Mouse (Mus musculus): ENCODE results near the gene Stat5a. TPM values are rescaled to one million over a fixed set of nuclear protein-coding genes. Genes with fewer than 3 reads are reported as not detected.

Gene Stat5a
- polyA plus RNA-seq, 2 experiments, result 7.2 to 7.8 TPM

GRCm38 (mm10) chr11:100879321-100880078 is 20.3 kb downstream of the Stat5a start:
- no peak overlapping the region; the same call in 1 of the 2 replicates for H3K27ac ChIP-seq
- peak; percentile 72 for ATAC-seq (ENCODE audit: insufficient read depth)
- no peak for DNase-seq (ENCODE audit: low read depth in 3 of 3, low spot score in 3 of 3)

GRCm38 (mm10) chr11:100883640-100884039 is 24.5 kb downstream of the Stat5a start:
- Histone ChIP-seq H3K36me3 (replicated peaks; ENCODE audit: control insufficient read depth, insufficient read depth, low read depth) (no peaks in the 10 kb centered on the region; the same call in none of the 2 replicates), H3K9ac (replicated peaks) (no peak overlapping the region), H3K27me3 (ENCODE audit: control insufficient read depth, insufficient read depth, low read length) (no peaks in the 10 kb centered on the region), H3K4me3 (ENCODE audit: insufficient read depth in 1 of 2, low read depth in 2 of 2, low read length in 2 of 2) (no peak overlapping the region), H3K4me1 (replicated peaks; ENCODE audit: control insufficient read depth in 2 of 2, insufficient read depth in 2 of 2, low read length in 1 of 2) (peaks cover 36 to 57% of the 10 kb centered on the region in 2 experiments), H3K27ac (no peak overlapping the region), H3K4me2 (ENCODE audit: low read depth) (no peak overlapping the region), H3K9me3 (ENCODE audit: control insufficient read depth, low read length) (no peaks in the 10 kb centered on the region)
- DNase-seq (ENCODE audit: low read depth in 3 of 3, low spot score in 3 of 3) (no peak), ATAC-seq (ENCODE audit: insufficient read depth) (no peak)
- WGBS (ENCODE audit: insufficient replicate concordance), result 88% methylated on average over 10 of the region's 10 CpGs
- TF ChIP-seq CTCF (IDR thresholded peaks at IDR 0.05; ENCODE audit: low read depth), result no peak

More at GRCm38 (mm10) chr11:100879321-100880078, 20.3 kb downstream of the Stat5a start:
- Histone ChIP-seq H3K36me3 (replicated peaks; ENCODE audit: control insufficient read depth, insufficient read depth, low read depth) (no peaks in the 10 kb centered on the region; the same call in none of the 2 replicates), H3K4me1 (replicated peaks; ENCODE audit: control insufficient read depth in 2 of 2, insufficient read depth in 2 of 2, low read length in 1 of 2) (peaks cover 4 to 19% of the 10 kb centered on the region in 2 experiments), H3K4me3 (ENCODE audit: insufficient read depth in 1 of 2, low read depth in 2 of 2, low read length in 2 of 2) (no peak overlapping the region), H3K27me3 (ENCODE audit: control insufficient read depth, insufficient read depth, low read length) (no peaks in the 10 kb centered on the region), H3K9me3 (ENCODE audit: control insufficient read depth, low read length) (no peaks in the 10 kb centered on the region), H3K4me2 (ENCODE audit: low read depth) (no peak overlapping the region), H3K9ac (replicated peaks) (no peak overlapping the region; the same call in 1 of the 2 replicates)
- TF ChIP-seq EP300 (IDR thresholded peaks at IDR 0.05; ENCODE audit: low read depth) (no peak), CTCF (IDR thresholded peaks at IDR 0.05; ENCODE audit: low read depth) (no peak)
- WGBS (ENCODE audit: insufficient replicate concordance), result 30% methylated on average over 15 of the region's 15 CpGs

GRCm38 (mm10) chr11:100885472-100885871 is 26.3 kb downstream of the Stat5a start:
- peaks cover 6% of the 10 kb centered on the region for H3K36me3 ChIP-seq (replicated peaks; ENCODE audit: control insufficient read depth, insufficient read depth, low read depth)
- ATAC-seq (ENCODE audit: insufficient read depth), result no peak
- TF ChIP-seq EP300 (IDR thresholded peaks at IDR 0.05; ENCODE audit: low read depth) (no peak), CTCF (IDR thresholded peaks at IDR 0.05; ENCODE audit: low read depth) (no peak)
- peak overlapping the region; percentile 41; the same call in 1 of the 2 replicates for H3K4me2 ChIP-seq (ENCODE audit: low read depth)
- H3K4me1 ChIP-seq (replicated peaks; ENCODE audit: control insufficient read depth in 2 of 2, insufficient read depth in 2 of 2, low read length in 1 of 2), result peaks cover 38 to 54% of the 10 kb centered on the region in 2 experiments
- H3K27ac ChIP-seq, result peak overlapping the region; percentile 75
- no peaks in the 10 kb centered on the region for H3K27me3 ChIP-seq (ENCODE audit: control insufficient read depth, insufficient read depth, low read length)
- H3K9ac ChIP-seq (replicated peaks), result no peak overlapping the region; the same call in 1 of the 2 replicates
- H3K9me3 ChIP-seq (ENCODE audit: control insufficient read depth, low read length), result no peaks in the 10 kb centered on the region
- DNase-seq (ENCODE audit: low read depth in 3 of 3, low spot score in 3 of 3), result no peak
- no peak overlapping the region for H3K4me3 ChIP-seq (ENCODE audit: insufficient read depth in 1 of 2, low read depth in 2 of 2, low read length in 2 of 2)

GRCm38 (mm10) chr11:100886188-100886740 is 27.1 kb downstream of the Stat5a start:
- ATAC-seq (ENCODE audit: insufficient read depth) (peak; percentile 90), DNase-seq (ENCODE audit: low read depth in 3 of 3, low spot score in 3 of 3) (peak; percentile 57 to 63 (median 57))
- Histone ChIP-seq H3K27ac (peak overlapping the region; percentile 75), H3K9ac (replicated peaks) (peak overlapping the region; percentile 44), H3K9me3 (ENCODE audit: control insufficient read depth, low read length) (no peaks in the 10 kb centered on the region), H3K4me2 (ENCODE audit: low read depth) (peak overlapping the region; percentile 41), H3K4me1 (replicated peaks; ENCODE audit: control insufficient read depth in 2 of 2, insufficient read depth in 2 of 2, low read length in 1 of 2) (peaks cover 43 to 54% of the 10 kb centered on the region in 2 experiments), H3K36me3 (replicated peaks; ENCODE audit: control insufficient read depth, insufficient read depth, low read depth) (peaks cover 6% of the 10 kb centered on the region), H3K27me3 (ENCODE audit: control insufficient read depth, insufficient read depth, low read length) (no peaks in the 10 kb centered on the region), H3K4me3 (ENCODE audit: insufficient read depth in 1 of 2, low read depth in 2 of 2, low read length in 2 of 2) (no peak overlapping the region)
- WGBS (ENCODE audit: insufficient replicate concordance), result 7% methylated on average over 8 of the region's 8 CpGs
- 0 out of 2 replicates have a peak, but pooled peaks have one; percentile 52 for TF ChIP-seq EP300 (IDR thresholded peaks at IDR 0.05; ENCODE audit: low read depth)
- no peak for TF ChIP-seq CTCF (IDR thresholded peaks at IDR 0.05; ENCODE audit: low read depth)

GRCm38 (mm10) chr11:100887236-100887635 is 28.1 kb downstream of the Stat5a start:
- 71% methylated on average over 4 of the region's 4 CpGs for WGBS (ENCODE audit: insufficient replicate concordance)
- ATAC-seq (ENCODE audit: insufficient read depth), result no peak
- Histone ChIP-seq H3K4me3 (ENCODE audit: insufficient read depth in 1 of 2, low read depth in 2 of 2, low read length in 2 of 2) (no peak overlapping the region), H3K4me1 (replicated peaks; ENCODE audit: control insufficient read depth in 2 of 2, insufficient read depth in 2 of 2, low read length in 1 of 2) (peaks cover 52 to 61% of the 10 kb centered on the region in 2 experiments), H3K36me3 (replicated peaks; ENCODE audit: control insufficient read depth, insufficient read depth, low read depth) (peaks cover 6% of the 10 kb centered on the region), H3K4me2 (ENCODE audit: low read depth) (no peak overlapping the region), H3K27ac (peak overlapping the region; percentile 75), H3K27me3 (ENCODE audit: control insufficient read depth, insufficient read depth, low read length) (no peaks in the 10 kb centered on the region), H3K9ac (replicated peaks) (peak overlapping the region; percentile 44), H3K9me3 (ENCODE audit: control insufficient read depth, low read length) (no peaks in the 10 kb centered on the region)
- DNase-seq (ENCODE audit: low read depth in 3 of 3, low spot score in 3 of 3), result no peak
- TF ChIP-seq CTCF (IDR thresholded peaks at IDR 0.05; ENCODE audit: low read depth), result no peak
- TF ChIP-seq EP300 (IDR thresholded peaks at IDR 0.05; ENCODE audit: low read depth), result no peak
